Mouse (Mus musculus) G1E (cell line): ENCODE results near the gene Rmdn2. TPM values are rescaled to one million over a fixed set of nuclear protein-coding genes. Genes with fewer than 3 reads are reported as not detected.
A peak's percentile ranks its signal among the peaks of the same experiment; 100 is the strongest.

ENCODE experiments used
- ATAC-seq: 2 replicates; pipeline ENCODE4 v1.8.0; 2016; ENCODE audit warnings: mild to moderate bottlenecking; ENCODE audit not compliant: insufficient number of reproducible peaks, poor library complexity, low FRiP score, severe bottlenecking; ENCODE audit errors: extremely low read depth
- DNase-seq: peaks from one replicate; pipeline ENCODE4 v3.0.0; 2012; ENCODE audit warnings: low spot score
- H3K27me3 ChIP-seq: 2 replicates; pipeline ENCODE4 v1.6.1; 2012; ENCODE audit warnings: mild to moderate bottlenecking, low read length, inconsistent platforms; ENCODE audit not compliant: insufficient read depth
- H3K36me3 ChIP-seq: replicated peaks from 2 replicates; pipeline ENCODE3; 2012; ENCODE audit warnings: mild to moderate bottlenecking, inconsistent platforms
- H3K4me1 ChIP-seq: 2 replicates; pipeline ENCODE4 v1.6.1; 2012; ENCODE audit warnings: low read depth, low read length, inconsistent platforms, mixed read lengths; ENCODE audit not compliant: insufficient read depth
- H3K4me3 ChIP-seq: 2 replicates; pipeline ENCODE4 v1.5.1; 2012; ENCODE audit warnings: low read depth, mild to moderate bottlenecking, inconsistent platforms, low read length, moderate library complexity, mixed read lengths
- H3K9me3 ChIP-seq: replicated peaks from 2 replicates; pipeline ENCODE4 v1.6.1; 2012; ENCODE audit warnings: inconsistent platforms
- CTCF ChIP-seq: IDR thresholded peaks from 2 replicates; pipeline ENCODE4 v1.5.1; 2012; ENCODE audit warnings: low read depth, low read length, inconsistent platforms, mixed read lengths
- GATA1 ChIP-seq: IDR thresholded peaks from 2 replicates; pipeline ENCODE4 v1.6.1; 2012; ENCODE audit warnings: borderline replicate concordance, low read length, inconsistent platforms, mixed read lengths
- GATA2 ChIP-seq: IDR thresholded peaks from 2 replicates; pipeline ENCODE4 v1.6.1; 2012; ENCODE audit warnings: low read depth, low read length, inconsistent platforms, borderline replicate concordance
- POLR2AphosphoS5 ChIP-seq: IDR thresholded peaks from 2 replicates; pipeline ENCODE4 v1.6.1; 2012; ENCODE audit warnings: low read depth, low read length, inconsistent platforms; ENCODE audit not compliant: insufficient replicate concordance
- TAL1 ChIP-seq: conservative IDR thresholded peaks from 2 replicates; pipeline ENCODE4 v1.6.1; 2012; ENCODE audit warnings: low read depth, low read length, inconsistent platforms, mixed read lengths
- polyA plus RNA-seq: library from polyadenylated mRNA; stranded (reverse); fragments of >175 nt; gene quantifications from 2 replicates; pipeline ENCODE4 v1.2.3, GENCODE M21; 2012
- total RNA-seq, 2 experiments: library from RNA; stranded (forward) in 1 of 2; stranded (reverse) in 1 of 2; fragments of 200-1000 nt in 1 of 2; fragments of >200 nt in 1 of 2; fragmentation: Nextera tagmentation in 1 of 2; gene quantifications; 2 replicates each; pipeline ENCODE4 v1.2.3; 2014 to 2017

Rmdn2 gene
- total and polyA plus RNA-seq, 3 experiments, result 1.1 to 4.7 (median 4.0) TPM

DNA sequence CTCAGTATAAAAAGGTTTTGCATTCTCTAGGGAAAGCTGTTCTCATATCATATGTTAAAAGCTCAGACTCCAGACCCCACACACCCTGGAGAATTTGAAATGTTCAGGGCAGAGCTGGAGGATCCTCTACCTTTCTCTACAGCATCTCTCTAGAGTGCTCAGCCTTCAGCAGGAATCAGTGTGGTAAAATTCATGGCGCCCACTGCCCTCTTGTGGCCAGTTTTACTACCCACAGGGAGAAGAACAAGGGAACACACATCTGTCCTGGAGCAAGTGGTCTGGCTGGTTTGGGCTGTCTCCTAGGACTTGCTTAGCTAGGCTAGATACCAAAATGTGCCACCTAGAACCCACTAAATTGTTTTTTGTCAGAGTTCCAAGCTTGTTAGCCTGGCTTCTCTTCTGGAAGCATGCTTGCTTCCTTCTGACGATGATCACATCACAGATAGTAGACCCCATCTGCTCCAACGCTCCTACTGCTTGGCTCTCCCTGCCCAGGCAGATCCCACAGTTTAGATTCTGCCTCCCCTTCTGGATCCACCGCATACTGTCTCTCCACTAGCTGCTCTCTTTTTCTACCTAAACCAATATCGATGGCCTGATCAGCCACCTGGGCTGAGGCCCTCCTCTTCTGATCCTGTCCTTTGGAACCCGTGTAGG lies 31.3 kb upstream of the Rmdn2 start:
- Histone ChIP-seq H3K27me3 (no peaks in the 10 kb centered on the region), H3K9me3 (no peaks in the 10 kb centered on the region), H3K4me3 (no peak overlapping the region), H3K36me3 (no peaks in the 10 kb centered on the region), H3K4me1 (peaks cover 2% of the 10 kb centered on the region; the same call in 1 of the 2 replicates)
- peak; percentile 45; the same call in 1 of the 2 replicates for ATAC-seq
- no peak for TF ChIP-seq POLR2AphosphoS5
- peak; percentile 59 for TF ChIP-seq CTCF
- DNase-seq, result peak; percentile 8

DNA sequence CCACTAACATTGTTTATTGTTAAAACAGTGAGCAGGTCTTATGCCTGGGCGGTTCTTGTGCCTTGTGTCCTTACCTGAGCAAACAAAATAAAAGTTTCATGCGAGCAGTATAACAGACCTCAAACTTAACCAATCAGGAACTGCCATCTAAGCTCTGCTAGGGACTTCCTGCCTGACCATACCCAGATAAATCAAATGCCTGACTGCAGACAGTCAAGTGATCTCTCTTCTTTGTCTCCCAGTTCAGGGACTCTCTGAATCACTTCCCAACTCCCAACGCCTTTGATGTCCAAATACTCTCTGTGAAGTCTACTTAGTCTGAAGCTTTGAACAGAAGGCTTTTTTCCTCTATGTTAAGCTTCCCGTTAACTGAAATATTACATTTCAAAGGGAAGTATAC lies 28.2 kb upstream of the Rmdn2 start:
- no peak overlapping the region for H3K4me3 ChIP-seq
- no peaks in the 10 kb centered on the region for H3K27me3 ChIP-seq
- no peaks in the 10 kb centered on the region for H3K36me3 ChIP-seq
- DNase-seq, result no peak
- peaks cover 2% of the 10 kb centered on the region; the same call in 1 of the 2 replicates for H3K4me1 ChIP-seq
- TF ChIP-seq GATA2 (no peak), POLR2AphosphoS5 (no peak), GATA1 (no peak)
- ATAC-seq, result 0 out of 2 replicates have a peak, but pooled peaks have one; percentile 17
- no peaks in the 10 kb centered on the region for H3K9me3 ChIP-seq

DNA sequence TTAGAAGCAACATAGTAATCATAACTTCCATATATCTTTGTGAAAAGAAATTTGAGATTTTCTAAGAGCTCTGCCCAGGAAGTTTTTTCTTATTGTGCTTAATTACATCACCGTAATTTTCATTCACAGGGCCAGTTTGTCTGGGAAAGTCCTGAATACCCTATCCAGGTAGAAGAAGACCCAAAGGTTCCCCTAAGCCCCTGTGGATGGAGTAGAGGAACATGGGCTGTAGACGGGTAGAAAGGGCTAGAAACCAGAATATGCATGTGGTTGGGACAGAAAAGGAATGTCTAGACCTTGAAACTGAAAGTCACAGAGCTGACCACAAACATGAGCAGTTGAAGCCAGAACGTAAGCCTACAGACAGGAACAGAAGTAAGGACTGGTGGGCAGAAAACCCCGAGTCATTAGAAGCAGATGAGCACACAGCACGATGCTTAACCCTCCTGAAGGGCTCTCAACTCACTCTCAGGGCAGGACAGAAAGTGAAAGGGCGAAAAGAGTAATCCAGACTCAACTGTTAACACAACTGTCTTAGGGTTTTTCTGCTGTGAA lies 27.3 kb upstream of the Rmdn2 start:
- Histone ChIP-seq H3K4me3 (no peak overlapping the region), H3K36me3 (no peaks in the 10 kb centered on the region), H3K4me1 (peaks cover 2% of the 10 kb centered on the region; the same call in 1 of the 2 replicates), H3K9me3 (no peaks in the 10 kb centered on the region), H3K27me3 (no peaks in the 10 kb centered on the region)
- no peak for DNase-seq
- no peak for TF ChIP-seq CTCF
- TF ChIP-seq POLR2AphosphoS5, result no peak
- no peak for TF ChIP-seq TAL1
- TF ChIP-seq GATA1, result no peak
- TF ChIP-seq GATA2, result no peak
- ATAC-seq, result no peak

DNA sequence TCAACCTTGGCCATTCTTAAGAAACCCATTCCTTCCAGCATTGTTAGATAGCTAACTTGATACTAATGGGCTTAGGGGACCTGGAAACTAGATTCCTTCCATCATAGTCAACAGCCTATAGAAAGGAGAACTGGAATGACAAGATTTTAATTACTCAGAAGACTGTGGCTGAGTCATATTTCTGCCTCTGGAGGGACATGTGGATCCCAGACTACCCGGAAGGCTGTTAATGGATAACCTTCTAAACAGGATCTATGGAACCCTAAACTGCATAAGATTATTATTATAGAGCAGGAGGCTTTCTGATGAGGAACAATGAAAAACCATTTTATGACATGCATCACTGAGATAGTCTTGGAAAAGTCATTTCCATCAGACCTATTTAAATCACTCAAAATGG lies 21.8 kb upstream of the Rmdn2 start:
- TF ChIP-seq POLR2AphosphoS5 (no peak), GATA2 (no peak), TAL1 (no peak), CTCF (no peak), GATA1 (no peak)
- Histone ChIP-seq H3K36me3 (no peaks in the 10 kb centered on the region), H3K9me3 (no peaks in the 10 kb centered on the region), H3K4me3 (no peak overlapping the region), H3K4me1 (no peaks in the 10 kb centered on the region), H3K27me3 (no peaks in the 10 kb centered on the region)
- ATAC-seq (no peak), DNase-seq (no peak)

DNA sequence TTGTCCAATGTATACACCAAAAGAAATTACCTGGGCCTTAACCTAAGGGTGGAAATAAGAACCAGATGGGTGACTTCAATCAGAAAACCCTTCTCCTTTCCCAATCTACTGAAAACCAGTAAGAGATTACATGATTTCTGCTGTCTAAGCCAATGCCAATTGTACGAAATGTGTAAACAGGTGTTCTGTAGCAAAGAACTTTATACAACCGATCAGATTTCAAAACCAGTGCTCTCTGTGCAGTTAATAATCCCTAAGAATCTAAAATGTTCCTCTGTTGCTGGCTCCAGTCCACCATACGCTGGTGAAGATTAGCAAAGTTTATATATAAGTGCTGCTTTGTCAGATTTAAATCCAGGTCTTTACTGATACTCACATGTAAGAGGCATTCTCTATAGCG lies 15.7 kb upstream of the Rmdn2 start:
- no peaks in the 10 kb centered on the region for H3K36me3 ChIP-seq
- no peaks in the 10 kb centered on the region for H3K27me3 ChIP-seq
- H3K9me3 ChIP-seq, result no peaks in the 10 kb centered on the region
- no peaks in the 10 kb centered on the region for H3K4me1 ChIP-seq
- ATAC-seq (no peak), DNase-seq (no peak)
- H3K4me3 ChIP-seq, result no peak overlapping the region
- TF ChIP-seq GATA2 (no peak), POLR2AphosphoS5 (no peak), TAL1 (no peak), GATA1 (no peak), CTCF (no peak)

DNA sequence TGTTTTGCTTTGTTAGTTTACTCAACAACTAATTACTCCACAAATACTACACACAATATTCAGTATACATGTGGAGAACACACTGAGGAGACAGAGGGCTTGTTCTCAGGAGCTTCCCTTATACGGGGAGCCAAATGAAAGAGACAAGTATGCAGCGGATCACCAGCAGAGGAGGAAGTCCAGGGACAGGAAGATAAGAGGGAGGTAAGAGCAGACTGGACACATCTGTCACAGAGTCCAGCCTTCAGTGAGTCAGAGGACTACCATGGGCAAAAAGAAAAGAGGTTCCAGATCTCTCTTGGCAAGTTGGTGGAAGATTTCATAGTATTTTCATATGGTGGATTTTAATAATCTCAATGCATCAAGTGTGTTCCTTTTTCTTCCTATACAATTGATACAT lies 13.5 kb upstream of the Rmdn2 start:
- TF ChIP-seq GATA1 (no peak), CTCF (no peak), GATA2 (no peak)
- no peaks in the 10 kb centered on the region for H3K9me3 ChIP-seq
- DNase-seq (no peak), ATAC-seq (no peak; the same call in 1 of the 2 replicates)
- no peaks in the 10 kb centered on the region for H3K36me3 ChIP-seq
- no peaks in the 10 kb centered on the region for H3K27me3 ChIP-seq
- no peak overlapping the region for H3K4me3 ChIP-seq
- peaks cover 2% of the 10 kb centered on the region; the same call in 1 of the 2 replicates for H3K4me1 ChIP-seq
